Mouse (Mus musculus): ENCODE results near the gene Pmis2.

GRCm38 (mm10) chr7:30683425-30683824 is 12.0 kb upstream of the Pmis2 start:
- no peak for TF ChIP-seq CTCF (IDR thresholded peaks at IDR 0.05; ENCODE audit: borderline replicate concordance, insufficient read depth, low read length)
- no peak for TF ChIP-seq POLR2A (IDR thresholded peaks at IDR 0.05; ENCODE audit: low read depth, low read length)
